Mouse (Mus musculus) forebrain, embryonic 15.5 days (tissue): Measurements from ENCODE around the gene Mptx1. TPM values are rescaled to one million over a fixed set of nuclear protein-coding genes. Genes with fewer than 3 reads are reported as not detected.
"Not testable (repeated sequence)": the region's sequence is repeated elsewhere in the genome, so short reads cannot be mapped to it uniquely, and the experiment has no call there.

ENCODE experiments used
- ATAC-seq: fragments of 200-750 bp; cut with Nextera tagmentation; replicated peaks from 2 replicates; pipeline ENCODE4 v1.8.0; 2017; ENCODE audit warnings: mild to moderate bottlenecking, moderate TSS enrichment, moderate library complexity
- H3K27ac ChIP-seq: fragments of 300-500 bp; sonication (generic); replicated peaks from 2 replicates; pipeline ENCODE4 v1.5.1; 2015; ENCODE audit warnings: mild to moderate bottlenecking, inconsistent platforms
- H3K27me3 ChIP-seq: fragments of 300-500 bp; sonication (generic); 2 replicates; pipeline ENCODE4 v1.6.1; 2015; ENCODE audit warnings: inconsistent platforms
- H3K36me3 ChIP-seq: fragments of 300-500 bp; sonication (generic); 2 replicates; pipeline ENCODE4 v1.6.1; 2015; ENCODE audit warnings: mild to moderate bottlenecking, inconsistent platforms
- H3K4me1 ChIP-seq: fragments of 300-500 bp; sonication (generic); 2 replicates; pipeline ENCODE4 v1.6.1; 2015; ENCODE audit warnings: inconsistent platforms
- H3K4me2 ChIP-seq: fragments of 300-500 bp; sonication (generic); replicated peaks from 2 replicates; pipeline ENCODE4 v1.6.1; 2015; ENCODE audit warnings: mild to moderate bottlenecking, inconsistent platforms
- H3K4me3 ChIP-seq: fragments of 300-500 bp; sonication (generic); 2 replicates; pipeline ENCODE4 v1.5.1; 2015; ENCODE audit warnings: mild to moderate bottlenecking, inconsistent platforms
- H3K9ac ChIP-seq: fragments of 300-500 bp; sonication (generic); replicated peaks from 2 replicates; pipeline ENCODE4 v1.6.1; 2015; ENCODE audit warnings: mild to moderate bottlenecking, inconsistent platforms
- H3K9me3 ChIP-seq: fragments of 300-500 bp; sonication (generic); 2 replicates; pipeline ENCODE4 v1.6.1; 2016; ENCODE audit warnings: inconsistent platforms
- WGBS: fragments of 180-500 bp; shearing (Covaris S2); methylation state at CpG from one replicate; pipeline ENCODE4 v1.1.7; 2015; ENCODE audit warnings: mixed read lengths; 5-methylcytosine and 5-hydroxymethylcytosine counted together
- polyA plus RNA-seq: library from polyadenylated mRNA; unstranded; fragments of >200 nt; fragmentation: Nextera tagmentation; extraction: Ambion mirVana; gene quantifications from 2 replicates; pipeline ENCODE4 v1.2.1, GENCODE M21; 2015

Mptx1 gene
- polyA plus RNA-seq, result not detected in 2 replicates

DNA sequence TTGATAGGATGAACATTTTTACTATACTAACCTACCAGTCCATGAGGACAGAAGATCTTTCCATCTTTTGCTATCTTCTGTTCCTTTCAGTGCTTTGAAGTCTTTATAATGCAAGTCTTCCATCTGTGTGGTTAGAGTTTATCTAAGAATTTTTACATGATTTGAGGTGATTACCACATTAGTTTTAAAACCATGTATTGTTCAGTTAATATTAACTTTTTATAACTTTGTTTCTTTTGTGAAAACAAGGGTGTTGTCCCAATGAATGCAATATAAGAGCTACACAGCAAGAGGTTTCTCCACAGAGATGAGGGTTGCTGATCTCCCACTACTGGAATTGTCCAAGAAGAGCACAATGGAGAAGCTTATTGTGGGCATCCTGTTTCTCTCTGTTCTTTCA lies at the start of gene Mptx1:
Mptx1 (plus strand) TSS at position 301 of the 400 bp plus-strand sequence.
- Histone ChIP-seq H3K9me3 (no peaks in the 10 kb centered on the region), H3K27ac (no peak within 1 kb of the TSS), H3K9ac (no peak within 1 kb of the TSS), H3K36me3 (no peaks in the 10 kb centered on the region), H3K4me2 (no peak within 1 kb of the TSS), H3K4me3 (no peak within 1 kb of the TSS), H3K27me3 (no peaks in the 10 kb centered on the region), H3K4me1 (no peaks in the 10 kb centered on the region)
- ATAC-seq, result no peak

- Histone ChIP-seq H3K4me3 (no peak overlapping the region), H3K4me1 (no peaks in the 10 kb centered on the region), H3K27me3 (no peaks in the 10 kb centered on the region), H3K9me3 (no peaks in the 10 kb centered on the region), H3K4me2 (no peak overlapping the region), H3K27ac (no peak overlapping the region), H3K36me3 (no peaks in the 10 kb centered on the region), H3K9ac (no peak overlapping the region)
- 53% methylated on average over 1 of the region's 1 CpGs for WGBS
- ATAC-seq, result no peak
Observed at GRCm38 (mm10) chr1:174303162-174303561, 27.2 kb upstream of the Mptx1 start.

DNA sequence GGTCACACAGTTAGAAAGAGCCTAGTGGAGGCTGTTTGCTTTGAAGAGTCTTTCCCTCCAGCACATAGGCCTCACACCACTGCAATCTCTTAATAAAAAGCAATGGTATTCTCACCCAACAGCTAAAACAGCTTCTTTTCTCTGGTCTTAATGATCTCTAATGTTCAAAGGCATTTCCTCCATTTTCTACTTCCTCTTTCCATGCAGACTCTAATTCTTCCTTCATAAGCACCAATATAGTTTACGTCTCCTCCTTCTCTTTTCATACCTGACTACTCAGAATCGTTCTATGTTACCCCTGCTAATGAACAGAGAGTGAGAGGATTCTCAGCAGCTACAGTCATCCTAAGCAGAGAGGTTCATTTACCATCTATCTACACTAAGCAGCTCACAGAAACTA lies 13.0 kb upstream of the Mptx1 start:
- 77% methylated on average over 2 of the region's 2 CpGs for WGBS
- Histone ChIP-seq H3K4me3 (no peak overlapping the region), H3K4me2 (no peak overlapping the region), H3K9me3 (no peaks in the 10 kb centered on the region), H3K9ac (no peak overlapping the region), H3K27ac (no peak overlapping the region), H3K27me3 (no peaks in the 10 kb centered on the region), H3K4me1 (no peaks in the 10 kb centered on the region), H3K36me3 (no peaks in the 10 kb centered on the region)
- no peak for ATAC-seq

DNA sequence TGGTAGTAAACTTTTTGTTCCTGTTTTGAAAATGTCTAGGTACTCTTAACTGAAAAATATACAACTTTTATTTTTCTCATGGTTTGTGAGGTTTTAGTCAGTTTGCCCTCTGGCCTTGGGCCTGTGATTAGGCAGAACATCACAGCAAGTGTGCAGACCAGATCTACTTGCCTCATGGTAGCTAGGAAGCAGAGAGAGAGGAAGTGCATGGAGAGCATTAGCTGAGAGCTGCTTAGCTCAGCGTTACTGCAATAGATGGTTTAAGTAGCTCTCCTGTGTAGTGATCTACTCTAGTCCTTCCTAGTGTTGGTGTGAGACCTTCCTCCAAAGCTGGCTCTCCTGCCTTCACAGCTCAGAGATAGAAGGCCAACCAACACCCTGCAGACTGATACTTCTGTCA lies 23.3 kb downstream of the Mptx1 start:
- H3K27me3 ChIP-seq, H3K36me3 ChIP-seq, H3K4me3 ChIP-seq, H3K27ac ChIP-seq, H3K4me1 ChIP-seq, H3K9me3 ChIP-seq, ATAC-seq, H3K9ac ChIP-seq, H3K4me2 ChIP-seq: not testable (repeated sequence)
- 79% methylated on average over 1 of the region's 1 CpGs for WGBS

DNA sequence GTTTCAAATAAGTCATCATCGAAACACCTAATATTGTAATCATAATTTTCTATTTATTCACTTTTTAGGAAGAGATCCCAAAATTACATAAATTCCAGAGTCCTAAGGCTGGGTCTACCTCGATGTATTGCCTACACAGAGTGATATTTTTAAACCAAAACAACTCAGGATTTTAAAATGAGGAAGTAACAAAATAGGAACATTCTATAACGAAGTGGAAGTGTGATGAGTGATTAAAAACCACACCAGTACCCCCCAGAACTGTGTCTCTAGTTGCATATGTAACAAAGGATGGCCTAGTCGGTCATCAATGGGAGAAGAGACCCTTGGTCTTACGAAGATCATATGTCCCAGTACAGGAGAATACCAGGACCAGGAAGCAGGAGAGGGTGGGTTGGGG lies 24.3 kb downstream of the Mptx1 start:
- Histone ChIP-seq H3K36me3 (no peaks in the 10 kb centered on the region), H3K4me2 (no peak overlapping the region), H3K9me3 (no peaks in the 10 kb centered on the region), H3K9ac (no peak overlapping the region), H3K27me3 (no peaks in the 10 kb centered on the region), H3K4me1 (no peaks in the 10 kb centered on the region), H3K27ac (no peak overlapping the region), H3K4me3 (no peak overlapping the region)
- 78% methylated on average over 5 of the region's 5 CpGs for WGBS
- no peak for ATAC-seq

DNA sequence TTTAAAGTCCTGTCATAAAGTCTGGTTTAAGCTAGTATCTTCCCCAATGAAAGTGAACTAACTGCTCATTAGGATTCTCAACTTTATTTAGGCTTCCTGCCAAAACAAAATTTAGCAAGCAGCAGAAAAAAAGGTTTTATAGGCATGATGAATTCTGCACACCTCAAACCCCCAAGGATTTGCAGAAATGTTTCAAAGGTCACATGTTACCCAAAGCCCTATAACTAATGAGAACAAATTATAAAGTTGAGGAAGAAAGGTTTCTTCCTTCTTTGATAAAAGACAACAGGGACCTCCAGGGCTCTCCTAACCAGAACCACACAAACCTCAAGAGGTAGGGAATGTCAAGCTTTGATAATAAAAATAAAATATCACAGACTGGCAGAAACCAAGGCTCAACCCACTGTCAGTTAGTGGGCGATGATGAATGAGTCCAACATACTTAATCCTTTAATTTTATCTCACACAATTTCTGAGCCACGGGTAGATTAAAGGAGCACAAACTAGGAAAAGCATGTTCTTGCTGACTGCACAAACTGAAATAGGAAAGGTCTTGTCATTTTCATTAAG lies 34.6 kb downstream of the Mptx1 start, which contains the start of gene Olfr417:
Olfr417 (plus strand) TSS at position 241 of the 570 bp plus-strand sequence.
- 72% methylated on average over 2 of the region's 2 CpGs for WGBS
- H3K4me2 ChIP-seq, result no peak within 1 kb of the TSS
- no peak for ATAC-seq

DNA sequence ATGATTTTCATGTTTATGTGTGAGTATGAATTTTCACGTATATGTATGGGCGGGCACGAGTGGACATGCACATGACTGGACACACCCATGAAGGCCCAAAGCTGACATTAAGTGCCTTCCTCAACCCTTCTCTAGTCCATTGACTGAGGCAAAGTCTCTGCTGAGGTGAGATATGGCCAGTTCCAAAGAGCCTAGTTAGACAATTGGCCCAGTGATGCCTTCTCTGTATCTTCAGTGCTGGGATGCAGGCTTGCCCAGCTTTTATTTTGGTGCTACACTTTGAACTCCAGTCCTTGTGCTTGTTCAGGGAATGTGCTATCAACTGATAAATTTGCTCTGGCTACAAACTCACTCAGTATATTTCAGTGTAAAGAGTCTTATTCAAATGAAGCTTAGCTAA lies 43.5 kb downstream of the Mptx1 start:
- ATAC-seq, result no peak

More for the DNA sequence above, 34.6 kb downstream of the Mptx1 start, which contains the start of gene Olfr417:
- Histone ChIP-seq H3K27ac (no peak within 1 kb of the TSS), H3K9ac (no peak within 1 kb of the TSS), H3K27me3 (no peaks in the 10 kb centered on the region), H3K4me1 (no peaks in the 10 kb centered on the region), H3K36me3 (no peaks in the 10 kb centered on the region), H3K9me3 (no peaks in the 10 kb centered on the region), H3K4me3 (no peak within 1 kb of the TSS)

More for the DNA sequence above, 43.5 kb downstream of the Mptx1 start:
- Histone ChIP-seq H3K4me2 (no peak overlapping the region), H3K4me1 (no peaks in the 10 kb centered on the region), H3K9me3 (peaks cover 2% of the 10 kb centered on the region; the same call in 1 of the 2 replicates), H3K27me3 (no peaks in the 10 kb centered on the region), H3K4me3 (no peak overlapping the region), H3K36me3 (no peaks in the 10 kb centered on the region), H3K27ac (no peak overlapping the region), H3K9ac (no peak overlapping the region)
- WGBS, result 98% methylated on average over 3 of the region's 3 CpGs

Other genes starting within 250 kb of the Mptx1 start
- not detected in 2 replicates for gene Olfr429, start 246.2 kb upstream of the Mptx1 start, polyA plus RNA-seq
- not detected in 2 replicates for gene Olfr427, start 233.6 kb upstream of the Mptx1 start, polyA plus RNA-seq
- not detected in 2 replicates for gene Olfr231, start 209.4 kb upstream of the Mptx1 start, polyA plus RNA-seq
- gene Olfr424, start 199.0 kb upstream of the Mptx1 start, polyA plus RNA-seq, result not detected in 2 replicates
- not detected in 2 replicates for gene Olfr420, start 174.9 kb upstream of the Mptx1 start, polyA plus RNA-seq
- gene Spta1, start 157.7 kb upstream of the Mptx1 start, polyA plus RNA-seq, result 0.08 and 0.13 TPM in 2 replicates
- not detected in 2 replicates for gene Olfr419, start 78.5 kb upstream of the Mptx1 start, polyA plus RNA-seq
- gene Olfr417, start 34.6 kb downstream of the Mptx1 start, polyA plus RNA-seq, result not detected in 2 replicates
- not detected in 2 replicates for gene Olfr248, start 60.5 kb downstream of the Mptx1 start, polyA plus RNA-seq
- not detected in 2 replicates for gene Olfr414, start 93.5 kb downstream of the Mptx1 start, polyA plus RNA-seq
- not detected in 2 replicates for gene Olfr220, start 111.6 kb downstream of the Mptx1 start, polyA plus RNA-seq
- gene Fmn2, start 171.3 kb downstream of the Mptx1 start, polyA plus RNA-seq, result 6.8 and 7.1 TPM in 2 replicates